ENCODE assay signal across 9 mouse cellular contexts in the genomic region with DNA sequence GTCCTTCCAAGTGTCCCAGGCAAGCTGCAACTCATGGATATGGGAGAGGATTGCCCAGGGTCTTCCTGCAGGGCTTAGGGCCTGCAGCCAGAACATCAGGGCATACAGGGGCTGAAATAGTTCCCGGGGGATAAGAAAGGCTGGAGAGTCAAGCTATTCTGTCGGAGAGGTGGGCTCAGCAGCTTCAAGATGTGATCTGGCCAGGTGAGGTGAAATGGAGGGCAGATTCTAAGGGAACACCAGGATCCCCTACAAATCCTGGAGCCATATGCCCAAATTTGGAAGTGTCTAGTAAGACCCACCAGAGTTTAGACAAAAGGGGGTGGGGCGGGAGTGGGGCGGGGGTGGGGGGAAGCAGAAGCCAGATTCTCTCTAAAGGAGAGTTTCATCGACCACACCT. TPM values are rescaled to one million over a fixed set of nuclear protein-coding genes. Genes with fewer than 3 reads are reported as not detected.
DNase-seq lines count a peak whose midpoint lies in the region; ATAC-seq and TF ChIP-seq lines count a peak whose summit lies in the region.
"Had no signal": no experiment of that assay in that cellular context is flagged by ENCODE, and none has a peak within 500 bp of the region (broad histone marks: within the 10 kb centered on the region; RNA-seq: fewer than 3 reads in every experiment).

No protein-coding gene starts in this region.

- 23% methylated on average over 5 of the region's 5 CpGs for WGBS in kidney, embryonic 14.5 days
- 38% methylated on average over 5 of the region's 5 CpGs for WGBS in hindbrain, embryonic 14.5 days
- 36% methylated on average over 5 of the region's 5 CpGs for WGBS in midbrain, embryonic 14.5 days

- H3K4me2 ChIP-seq in kidney, embryonic 14.5 days (replicated peaks; ENCODE audit: low read depth, low read length) = peak overlapping the region; percentile 89
- H3K4me2 ChIP-seq in hindbrain, embryonic 14.5 days (replicated peaks) = peak overlapping the region; percentile 95
- peak overlapping the region; percentile 81 for H3K4me2 ChIP-seq in midbrain, embryonic 14.5 days (ENCODE audit: low read length)

- TF ChIP-seq POLR2A in bone marrow macrophage, adult 2 months (IDR thresholded peaks at IDR 0.05; ENCODE audit: borderline replicate concordance, low read depth, low read length) = no peak

- H3K4me1 ChIP-seq in kidney, embryonic 14.5 days (ENCODE audit: control insufficient read depth, insufficient read depth, low read length) = peaks cover 31% of the 10 kb centered on the region
- H3K4me1 ChIP-seq in bone marrow macrophage, adult 2 months (ENCODE audit: control insufficient read depth, insufficient read depth, low read length) = peaks cover 30% of the 10 kb centered on the region
- H3K4me1 ChIP-seq in hindbrain, embryonic 14.5 days (replicated peaks; ENCODE audit: control insufficient read depth, insufficient read depth, low read length) = peaks cover 18% of the 10 kb centered on the region
- peaks cover 10% of the 10 kb centered on the region; the same call in 1 of the 2 replicates for H3K4me1 ChIP-seq in midbrain, embryonic 14.5 days (ENCODE audit: control insufficient read depth, insufficient read depth, low read length)

- H3K9me3 ChIP-seq in kidney, embryonic 14.5 days (ENCODE audit: control insufficient read depth, low read length) = no peaks in the 10 kb centered on the region
- no peaks in the 10 kb centered on the region for H3K9me3 ChIP-seq in hindbrain, embryonic 14.5 days (ENCODE audit: control insufficient read depth, low read length)
- no peaks in the 10 kb centered on the region for H3K9me3 ChIP-seq in midbrain, embryonic 14.5 days (ENCODE audit: control insufficient read depth, low read length)

- DNase-seq in kidney, postnatal 4 days = no peak
- DNase-seq in hindbrain, embryonic 14.5 days (ENCODE audit: low spot score) = no peak
- no peak for DNase-seq in midbrain, embryonic 14.5 days
- DNase-seq in retina, embryonic 14.5 days (ENCODE audit: low spot score) = no peak
- DNase-seq in thymus, postnatal 25 days = no peak
- no peak for DNase-seq in urinary bladder, postnatal 36 days (ENCODE audit: low spot score in 2 of 2)
- DNase-seq: kidney, adult 9 months had no signal

- TF ChIP-seq CTCF in bone marrow macrophage, adult 2 months (IDR thresholded peaks at IDR 0.05; ENCODE audit: low read depth, low read length) = no peak

- H3K27me3 ChIP-seq in kidney, embryonic 14.5 days (ENCODE audit: control insufficient read depth, insufficient read depth, low read length) = no peaks in the 10 kb centered on the region
- H3K27me3 ChIP-seq in hindbrain, embryonic 14.5 days (ENCODE audit: control insufficient read depth, insufficient read depth, low read length) = peaks cover 15% of the 10 kb centered on the region
- peaks cover 9% of the 10 kb centered on the region for H3K27me3 ChIP-seq in midbrain, embryonic 14.5 days (ENCODE audit: control insufficient read depth, insufficient read depth, low read length)

- ATAC-seq in kidney, embryonic 14.5 days (ENCODE audit: low FRiP score, low TSS enrichment) = no peak
- ATAC-seq in hindbrain, embryonic 14.5 days (ENCODE audit: low FRiP score) = no peak
- ATAC-seq in midbrain, embryonic 14.5 days (ENCODE audit: low FRiP score, low TSS enrichment) = no peak

- no peaks in the 10 kb centered on the region for H3K36me3 ChIP-seq in kidney, embryonic 14.5 days (ENCODE audit: control insufficient read depth, insufficient read depth, low read length)
- no peaks in the 10 kb centered on the region for H3K36me3 ChIP-seq in hindbrain, embryonic 14.5 days (replicated peaks; ENCODE audit: control insufficient read depth, insufficient read depth)
- no peaks in the 10 kb centered on the region for H3K36me3 ChIP-seq in midbrain, embryonic 14.5 days (ENCODE audit: control insufficient read depth, insufficient read depth, low read length)

- peak overlapping the region; percentile 61 for H3K4me3 ChIP-seq in kidney, embryonic 14.5 days (ENCODE audit: low read length)
- peak overlapping the region; percentile 67 for H3K4me3 ChIP-seq in bone marrow macrophage, adult 2 months (ENCODE audit: insufficient read depth, low read length)
- H3K4me3 ChIP-seq in hindbrain, embryonic 14.5 days (replicated peaks; ENCODE audit: low read length) = peak overlapping the region; percentile 53
- H3K4me3 ChIP-seq in midbrain, embryonic 14.5 days (replicated peaks; ENCODE audit: low read depth, low read length) = peak overlapping the region; percentile 43

- peak overlapping the region; percentile 67 for H3K9ac ChIP-seq in kidney, embryonic 14.5 days (ENCODE audit: low read depth, low read length)
- H3K9ac ChIP-seq in hindbrain, embryonic 14.5 days = peak overlapping the region; percentile 56; the same call in 1 of the 2 replicates
- H3K9ac ChIP-seq in midbrain, embryonic 14.5 days (replicated peaks; ENCODE audit: low read length) = no peak overlapping the region

- H3K27ac ChIP-seq in kidney, embryonic 14.5 days (ENCODE audit: low read depth, low read length) = peak overlapping the region; percentile 64; the same call in 1 of the 2 replicates
- H3K27ac ChIP-seq in bone marrow macrophage, adult 2 months (ENCODE audit: insufficient read depth, low read depth, low read length) = no peak overlapping the region
- H3K27ac ChIP-seq in hindbrain, embryonic 14.5 days = no peak overlapping the region
- no peak overlapping the region for H3K27ac ChIP-seq in midbrain, embryonic 14.5 days (replicated peaks; ENCODE audit: low read depth, low read length)

RNA-seq across cellular contexts. Expression of gene Anxa6, which starts 1.0 kb away (rescaled TPM):
- polyA plus RNA-seq in kidney, embryonic 14.5 days (2014; fragmentation: Nextera tagmentation; extraction: Ambion mirVana) = 125 and 174 TPM in 2 replicates
- 157 and 169 TPM in 2 replicates for polyA plus RNA-seq in bone marrow macrophage, adult 2 months (2012; ENCODE audit: insufficient read depth, insufficient read length, missing spikeins)
- polyA plus RNA-seq in hindbrain, embryonic 14.5 days (2014; fragmentation: Nextera tagmentation; extraction: Ambion mirVana) = 68.9 and 71.4 TPM in 2 replicates
- 14.3 and 38.3 TPM in 2 replicates for polyA plus RNA-seq in midbrain, embryonic 14.5 days (2014; fragmentation: Nextera tagmentation; extraction: Ambion mirVana)

RNA-seq across cellular contexts. Expression of gene Ccdc69, which starts 45.6 kb away (rescaled TPM):
- 3.5 and 3.6 TPM in 2 replicates for polyA plus RNA-seq in kidney, embryonic 14.5 days (2014; fragmentation: Nextera tagmentation; extraction: Ambion mirVana)
- 5.3 and 6.0 TPM in 2 replicates for polyA plus RNA-seq in bone marrow macrophage, adult 2 months (2012; ENCODE audit: insufficient read depth, insufficient read length, missing spikeins)
- polyA plus RNA-seq in hindbrain, embryonic 14.5 days (2014; fragmentation: Nextera tagmentation; extraction: Ambion mirVana) = 0.20 and 0.36 TPM in 2 replicates
- 0.14 and 0.26 TPM in 2 replicates for polyA plus RNA-seq in midbrain, embryonic 14.5 days (2014; fragmentation: Nextera tagmentation; extraction: Ambion mirVana)
